Mouse (Mus musculus) midbrain, embryonic 14.5 days (tissue): Measurements from ENCODE around the gene Gm36210. TPM values are rescaled to one million over a fixed set of nuclear protein-coding genes. Genes with fewer than 3 reads are reported as not detected.

Experiments
- ATAC-seq: fragments of 200-750 bp; cut with Nextera tagmentation; 2 replicates; pipeline ENCODE4 v1.8.0; 2017; ENCODE audit warnings: moderate number of reproducible peaks, moderate library complexity; ENCODE audit not compliant: low FRiP score, low TSS enrichment
- DNase-seq: peaks from one replicate; pipeline ENCODE4 v3.0.0-alpha.2; 2015
- H3K27ac ChIP-seq: fragments of 300-500 bp; sonication (generic); replicated peaks from 2 replicates; pipeline ENCODE4 v1.5.1; 2014; ENCODE audit warnings: mild to moderate bottlenecking, low read depth, low read length, moderate library complexity
- H3K27me3 ChIP-seq: fragments of 300-500 bp; sonication (generic); 2 replicates; pipeline ENCODE4 v1.6.1; 2014; ENCODE audit warnings: low read length, control low read depth, mixed read lengths; ENCODE audit not compliant: control insufficient read depth, insufficient read depth
- H3K36me3 ChIP-seq: fragments of 300-500 bp; sonication (generic); 2 replicates; pipeline ENCODE4 v1.6.1; 2014; ENCODE audit warnings: low read length, control low read depth; ENCODE audit not compliant: control insufficient read depth, insufficient read depth
- H3K4me1 ChIP-seq: fragments of 300-500 bp; sonication (generic); 2 replicates; pipeline ENCODE4 v1.6.1; 2014; ENCODE audit warnings: mild to moderate bottlenecking, antibody characterized with exemption, low read length, control low read depth; ENCODE audit not compliant: control insufficient read depth, insufficient read depth
- H3K4me2 ChIP-seq: fragments of 300-500 bp; sonication (generic); 2 replicates; pipeline ENCODE4 v1.6.1; 2014; ENCODE audit warnings: mild to moderate bottlenecking, low read length, moderate library complexity
- H3K4me3 ChIP-seq: fragments of 300-500 bp; sonication (generic); replicated peaks from 2 replicates; pipeline ENCODE4 v1.5.1; 2014; ENCODE audit warnings: low read depth, low read length
- H3K9ac ChIP-seq: fragments of 300-500 bp; sonication (generic); replicated peaks from 2 replicates; pipeline ENCODE4 v1.6.1; 2014; ENCODE audit warnings: mild to moderate bottlenecking, low read length, moderate library complexity
- H3K9me3 ChIP-seq: fragments of 300-500 bp; sonication (generic); 2 replicates; pipeline ENCODE4 v1.6.1; 2016; ENCODE audit warnings: low read length, control low read depth, mixed read lengths; ENCODE audit not compliant: control insufficient read depth
- WGBS: fragments of 180-500 bp; shearing (Covaris S2); extraction: QIAGEN DNeasy Blood & Tissue Kit; methylation state at CpG from one replicate; pipeline ENCODE4 v1.1.7; 2014; 5-methylcytosine and 5-hydroxymethylcytosine counted together
- polyA plus RNA-seq: library from polyadenylated mRNA; unstranded; fragments of >200 nt; fragmentation: Nextera tagmentation; extraction: Ambion mirVana; gene quantifications from 2 replicates; pipeline ENCODE4 v1.2.1, GENCODE M21; 2014

Gm36210 gene
- polyA plus RNA-seq, 1 experiment from 2014 or later: 0.55 TPM

- Histone ChIP-seq H3K4me2 (no peak overlapping the region), H3K9ac (no peak overlapping the region), H3K36me3 (no peaks in the 10 kb centered on the region), H3K4me1 (no peaks in the 10 kb centered on the region), H3K9me3 (no peaks in the 10 kb centered on the region), H3K4me3 (no peak overlapping the region), H3K27me3 (no peaks in the 10 kb centered on the region), H3K27ac (no peak overlapping the region)
- DNase-seq (no peak), ATAC-seq (no peak)
- 73% methylated on average over 8 of the region's 8 CpGs for WGBS
Observed at GRCm38 (mm10) chr7:4851315-4851688, 55.0 kb downstream of the Gm36210 start.

- Histone ChIP-seq H3K27ac (no peak overlapping the region), H3K4me3 (no peak overlapping the region), H3K36me3 (no peaks in the 10 kb centered on the region), H3K27me3 (no peaks in the 10 kb centered on the region), H3K4me2 (no peak overlapping the region), H3K9ac (no peak overlapping the region), H3K9me3 (no peaks in the 10 kb centered on the region), H3K4me1 (no peaks in the 10 kb centered on the region)
- DNase-seq: no peak
- ATAC-seq: no peak
- WGBS: 76% methylated on average over 11 of the region's 11 CpGs
Observed at GRCm38 (mm10) chr7:4850621-4851314, 55.5 kb downstream of the Gm36210 start.

GRCm38 (mm10) chr7:4849372-4849771 is 56.9 kb downstream of the Gm36210 start:
- no peak overlapping the region for H3K9ac ChIP-seq

More at GRCm38 (mm10) chr7:4849372-4849771, 56.9 kb downstream of the Gm36210 start:
- Histone ChIP-seq H3K4me1 (no peaks in the 10 kb centered on the region), H3K27ac (no peak overlapping the region), H3K4me3 (no peak overlapping the region), H3K9me3 (no peaks in the 10 kb centered on the region), H3K4me2 (no peak overlapping the region), H3K36me3 (no peaks in the 10 kb centered on the region), H3K27me3 (no peaks in the 10 kb centered on the region)
- WGBS: 63% methylated on average over 9 of the region's 9 CpGs
- ATAC-seq (no peak), DNase-seq (no peak)

Other genes starting within 250 kb of the Gm36210 start
- gene Ppp6r1, start 247.5 kb downstream of the Gm36210 start, polyA plus RNA-seq: 8.7 and 11.2 TPM in 2 replicates
- gene Hspbp1, start 221.4 kb downstream of the Gm36210 start, polyA plus RNA-seq: 136 and 169 TPM in 2 replicates
- gene Brsk1, start 215.9 kb downstream of the Gm36210 start, polyA plus RNA-seq: 10.0 and 10.8 TPM in 2 replicates
- 0.12 and 0.42 TPM in 2 replicates for gene Tmem150b, start 181.3 kb downstream of the Gm36210 start, polyA plus RNA-seq
- 56.2 and 67.0 TPM in 2 replicates for gene Kmt5c, start 166.4 kb downstream of the Gm36210 start, polyA plus RNA-seq
- 10.2 and 13.0 TPM in 2 replicates for gene Cox6b2, start 153.4 kb downstream of the Gm36210 start, polyA plus RNA-seq
- gene Fam71e2, start 135.2 kb downstream of the Gm36210 start, polyA plus RNA-seq: not detected in 2 replicates
- 0.17 and 0.43 TPM in 2 replicates for gene Il11, start 123.7 kb downstream of the Gm36210 start, polyA plus RNA-seq
- not detected in 2 replicates for gene Tmem190, start 123.6 kb downstream of the Gm36210 start, polyA plus RNA-seq
- gene Tmem238, start 116.9 kb downstream of the Gm36210 start, polyA plus RNA-seq: 2.7 and 3.5 TPM in 2 replicates
- 149 and 188 TPM in 2 replicates for gene Rpl28, start 113.6 kb downstream of the Gm36210 start, polyA plus RNA-seq
- 290 and 338 TPM in 2 replicates for gene Ube2s, start 93.9 kb downstream of the Gm36210 start, polyA plus RNA-seq
- gene Shisa7, start 61.8 kb downstream of the Gm36210 start, polyA plus RNA-seq: 14.0 and 19.4 TPM in 2 replicates
- 3.5 and 6.6 TPM in 2 replicates for gene Isoc2b, start 36.3 kb downstream of the Gm36210 start, polyA plus RNA-seq
- gene Isoc2a, start 29.4 kb downstream of the Gm36210 start, polyA plus RNA-seq: 0.43 and 0.54 TPM in 2 replicates
- gene Zfp628, start 8.7 kb upstream of the Gm36210 start, polyA plus RNA-seq: 4.6 and 5.1 TPM in 2 replicates
- 24.0 and 28.9 TPM in 2 replicates for gene Nat14, start 15.5 kb upstream of the Gm36210 start, polyA plus RNA-seq
- 0.12 and 0.84 TPM in 2 replicates for gene Ssc5d, start 19.3 kb upstream of the Gm36210 start, polyA plus RNA-seq
- not detected in 2 replicates for gene Sbk2, start 57.9 kb upstream of the Gm36210 start, polyA plus RNA-seq
- gene Sbk3, start 64.7 kb upstream of the Gm36210 start, polyA plus RNA-seq: 0.59 and 0.89 TPM in 2 replicates
- gene Zfp579, start 89.6 kb upstream of the Gm36210 start, polyA plus RNA-seq: 69.3 and 76.5 TPM in 2 replicates
- 8.4 and 9.4 TPM in 2 replicates for gene Zfp524, start 107.9 kb upstream of the Gm36210 start, polyA plus RNA-seq
- gene Fiz1, start 108.2 kb upstream of the Gm36210 start, polyA plus RNA-seq: 36.2 and 38.0 TPM in 2 replicates
- gene Gm44973, start 109.0 kb upstream of the Gm36210 start, polyA plus RNA-seq: 1.3 TPM in 1 of 2 replicates, not detected in the other
- 6.8 and 8.3 TPM in 2 replicates for gene Zfp865, start 113.9 kb upstream of the Gm36210 start, polyA plus RNA-seq
- gene Ccdc106, start 114.0 kb upstream of the Gm36210 start, polyA plus RNA-seq: 47.0 and 63.6 TPM in 2 replicates
- not detected in 2 replicates for gene 4632433K11Rik, start 127.6 kb upstream of the Gm36210 start, polyA plus RNA-seq
- gene Zfp784, start 131.9 kb upstream of the Gm36210 start, polyA plus RNA-seq: 9.1 and 10.8 TPM in 2 replicates
- 104 and 105 TPM in 2 replicates for gene Zfp580, start 145.0 kb upstream of the Gm36210 start, polyA plus RNA-seq
- 111 and 115 TPM in 2 replicates for gene U2af2, start 155.6 kb upstream of the Gm36210 start, polyA plus RNA-seq
- 104 and 119 TPM in 2 replicates for gene Epn1, start 173.7 kb upstream of the Gm36210 start, polyA plus RNA-seq
- gene Rfpl4, start 210.4 kb upstream of the Gm36210 start, polyA plus RNA-seq: not detected in 2 replicates
- gene Rasl2-9, start 219.4 kb upstream of the Gm36210 start, polyA plus RNA-seq: 0.36 and 0.41 TPM in 2 replicates
- gene Vmn1r55, start 243.2 kb upstream of the Gm36210 start, polyA plus RNA-seq: 0.01 TPM in 1 of 2 replicates, not detected in the other